Mouse (Mus musculus) intestine, embryonic 14.5 days (tissue): ENCODE measurements around the gene Adgre1. TPM values are rescaled to one million over a fixed set of nuclear protein-coding genes. Genes with fewer than 3 reads are reported as not detected.
"Not testable (repeated sequence)": the region's sequence is repeated elsewhere in the genome, so short reads cannot be mapped to it uniquely, and the experiment has no call there.

Experiments
- ATAC-seq: fragments of 200-750 bp; cut with Nextera tagmentation; replicated peaks from 2 replicates; pipeline ENCODE4 v1.8.0; 2017; ENCODE audit warnings: low read depth, moderate number of reproducible peaks, moderate TSS enrichment, moderate library complexity; ENCODE audit not compliant: low FRiP score, low TSS enrichment
- DNase-seq: peaks from one replicate; pipeline ENCODE4 v3.0.0-alpha.2; 2018; ENCODE audit warnings: low spot score
- H3K27ac ChIP-seq: fragments of 300-500 bp; sonication (generic); 2 replicates; pipeline ENCODE4 v1.5.1; 2014; ENCODE audit warnings: low read depth, mild to moderate bottlenecking, control low read depth
- H3K27me3 ChIP-seq: fragments of 300-500 bp; sonication (generic); replicated peaks from 2 replicates; pipeline ENCODE4 v1.6.1; 2014; ENCODE audit warnings: low read length, control low read depth; ENCODE audit not compliant: control insufficient read depth, insufficient read depth
- H3K36me3 ChIP-seq: fragments of 300-500 bp; sonication (generic); 2 replicates; pipeline ENCODE4 v1.6.1; 2014; ENCODE audit warnings: low read length, control low read depth; ENCODE audit not compliant: control insufficient read depth, insufficient read depth
- H3K4me1 ChIP-seq: fragments of 300-500 bp; sonication (generic); replicated peaks from 2 replicates; pipeline ENCODE4 v1.6.1; 2014; ENCODE audit warnings: low read length, control low read depth, mixed read lengths; ENCODE audit not compliant: control insufficient read depth, insufficient read depth
- H3K4me2 ChIP-seq: fragments of 300-500 bp; sonication (generic); 2 replicates; pipeline ENCODE4 v1.6.1; 2014; ENCODE audit warnings: low read length
- H3K4me3 ChIP-seq: fragments of 300-500 bp; sonication (generic); 2 replicates; pipeline ENCODE4 v1.5.1; 2014; ENCODE audit warnings: low read depth, low read length, control low read depth, mixed read lengths
- H3K9ac ChIP-seq: fragments of 300-500 bp; sonication (generic); 2 replicates; pipeline ENCODE4 v1.6.1; 2014; ENCODE audit warnings: mild to moderate bottlenecking, low read length
- H3K9me3 ChIP-seq: fragments of 300-500 bp; sonication (generic); 2 replicates; pipeline ENCODE4 v1.6.1; 2016; ENCODE audit warnings: low read length, control low read depth; ENCODE audit not compliant: control insufficient read depth
- WGBS: fragments of 180-500 bp; shearing (Covaris S2); extraction: QIAGEN DNeasy Blood & Tissue Kit; methylation state at CpG from one replicate; pipeline ENCODE4 v1.1.7; 2014; 5-methylcytosine and 5-hydroxymethylcytosine counted together
- polyA plus RNA-seq: library from polyadenylated mRNA; unstranded; fragments of >200 nt; fragmentation: Nextera tagmentation; extraction: Ambion mirVana; gene quantifications from 2 replicates; pipeline ENCODE4 v1.2.1, GENCODE M21; 2014

Adgre1 gene
- polyA plus RNA-seq = 5.1 and 6.2 TPM in 2 replicates

- no peak within 1 kb of the TSS for H3K4me3 ChIP-seq
- H3K4me2 ChIP-seq = no peak within 1 kb of the TSS
- no peaks in the 10 kb centered on the region for H3K9me3 ChIP-seq
- no peaks in the 10 kb centered on the region for H3K4me1 ChIP-seq
- WGBS = 38% methylated on average over 1 of the region's 1 CpGs
- H3K27me3 ChIP-seq = no peaks in the 10 kb centered on the region
- no peak within 1 kb of the TSS for H3K9ac ChIP-seq
- DNase-seq = no peak
- ATAC-seq = no peak
- H3K27ac ChIP-seq = no peak within 1 kb of the TSS
- no peaks in the 10 kb centered on the region for H3K36me3 ChIP-seq
Observed at GRCm38 (mm10) chr17:57358441-57358840, at the start of gene Adgre1. TSS of gene Adgre1 (plus strand) at chr17:57358691.

- no peaks in the 10 kb centered on the region for H3K4me1 ChIP-seq
- ATAC-seq = no peak
- no peak for DNase-seq
- no peaks in the 10 kb centered on the region for H3K27me3 ChIP-seq
- no peak overlapping the region for H3K4me3 ChIP-seq
- no peak overlapping the region for H3K9ac ChIP-seq
- 24% methylated on average over 13 of the region's 13 CpGs for WGBS
- H3K27ac ChIP-seq = no peak overlapping the region
- no peaks in the 10 kb centered on the region for H3K36me3 ChIP-seq
- no peak overlapping the region for H3K4me2 ChIP-seq
- H3K9me3 ChIP-seq = no peaks in the 10 kb centered on the region
Observed at GRCm38 (mm10) chr17:57311801-57312200, 46.7 kb upstream of the Adgre1 start.

DNA sequence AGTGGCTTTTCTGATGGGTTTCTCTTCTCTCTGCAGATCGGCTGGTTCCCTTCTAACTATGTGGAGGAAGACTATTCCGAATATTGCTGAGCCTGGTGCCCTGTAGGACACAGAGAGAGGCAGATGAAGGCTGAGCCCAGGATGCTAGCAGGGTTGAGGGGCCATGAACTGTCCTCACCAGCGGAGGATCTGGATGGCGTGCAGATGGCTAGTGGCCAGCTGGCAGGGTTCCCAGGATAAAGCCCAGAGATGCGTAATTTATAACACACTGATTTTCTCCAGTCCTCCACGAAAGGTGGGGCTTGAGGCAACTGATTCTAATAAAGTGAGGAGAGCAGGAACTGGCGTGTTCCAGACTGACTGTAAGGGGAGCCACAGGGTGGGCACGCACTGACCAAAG is 30.9 kb upstream of the Adgre1 start:
- no peak overlapping the region for H3K27ac ChIP-seq
- ATAC-seq = peak; percentile 57; the same call in 1 of the 2 replicates

GRCm38 (mm10) chr17:57328944-57329343 is 29.5 kb upstream of the Adgre1 start:
- Histone ChIP-seq H3K27me3 (no peaks in the 10 kb centered on the region), H3K9ac (no peak overlapping the region), H3K27ac (no peak overlapping the region), H3K4me3 (no peak overlapping the region), H3K4me1 (peaks cover 8% of the 10 kb centered on the region), H3K9me3 (no peaks in the 10 kb centered on the region), H3K4me2 (no peak overlapping the region), H3K36me3 (no peaks in the 10 kb centered on the region)
- ATAC-seq (no peak), DNase-seq (no peak)
- 28% methylated on average over 4 of the region's 6 CpGs for WGBS

More for the DNA sequence above, 30.9 kb upstream of the Adgre1 start:
- Histone ChIP-seq H3K4me2 (no peak overlapping the region), H3K36me3 (no peaks in the 10 kb centered on the region), H3K4me3 (no peak overlapping the region), H3K9ac (no peak overlapping the region), H3K9me3 (no peaks in the 10 kb centered on the region), H3K27me3 (no peaks in the 10 kb centered on the region), H3K4me1 (peaks cover 8% of the 10 kb centered on the region)
- peak; percentile 61 for DNase-seq
- WGBS = 38% methylated on average over 8 of the region's 8 CpGs

GRCm38 (mm10) chr17:57330993-57331392 is 27.5 kb upstream of the Adgre1 start:
- 87% methylated on average over 8 of the region's 8 CpGs for WGBS
- no peak overlapping the region for H3K4me2 ChIP-seq
- H3K27ac ChIP-seq = no peak overlapping the region
- no peak for DNase-seq
- peaks cover 8% of the 10 kb centered on the region for H3K4me1 ChIP-seq
- H3K9ac ChIP-seq = no peak overlapping the region
- H3K4me3 ChIP-seq = no peak overlapping the region
- ATAC-seq = no peak
- H3K27me3 ChIP-seq = no peaks in the 10 kb centered on the region
- no peaks in the 10 kb centered on the region for H3K36me3 ChIP-seq
- H3K9me3 ChIP-seq = no peaks in the 10 kb centered on the region

DNA sequence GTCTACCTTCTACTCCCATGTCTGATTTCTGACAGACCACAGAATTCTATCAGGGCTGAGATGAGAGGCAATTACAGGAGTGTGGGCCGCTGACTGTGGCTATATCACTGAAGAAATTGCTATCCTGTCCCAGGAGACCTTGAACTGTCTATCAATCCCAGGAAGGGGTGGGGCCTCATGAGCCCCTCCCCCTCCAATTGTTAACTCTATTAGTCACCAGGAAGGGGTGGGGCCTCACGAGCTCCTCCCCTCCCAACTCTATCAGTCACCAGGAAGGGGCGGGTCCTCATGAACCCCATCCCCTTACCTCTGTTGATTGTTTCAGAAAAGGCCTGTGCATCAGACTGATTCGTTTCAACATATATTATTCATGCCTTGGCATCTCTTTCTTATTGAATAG is 26.2 kb upstream of the Adgre1 start:
- H3K4me1 ChIP-seq = peaks cover 8% of the 10 kb centered on the region
- H3K27ac ChIP-seq = no peak overlapping the region
- no peak overlapping the region for H3K4me3 ChIP-seq
- H3K9me3 ChIP-seq = no peaks in the 10 kb centered on the region
- no peak overlapping the region for H3K4me2 ChIP-seq
- H3K9ac ChIP-seq = no peak overlapping the region
- no peaks in the 10 kb centered on the region for H3K36me3 ChIP-seq
- DNase-seq (no peak), ATAC-seq (no peak)
- WGBS = 83% methylated on average over 4 of the region's 4 CpGs
- H3K27me3 ChIP-seq = no peaks in the 10 kb centered on the region

DNA sequence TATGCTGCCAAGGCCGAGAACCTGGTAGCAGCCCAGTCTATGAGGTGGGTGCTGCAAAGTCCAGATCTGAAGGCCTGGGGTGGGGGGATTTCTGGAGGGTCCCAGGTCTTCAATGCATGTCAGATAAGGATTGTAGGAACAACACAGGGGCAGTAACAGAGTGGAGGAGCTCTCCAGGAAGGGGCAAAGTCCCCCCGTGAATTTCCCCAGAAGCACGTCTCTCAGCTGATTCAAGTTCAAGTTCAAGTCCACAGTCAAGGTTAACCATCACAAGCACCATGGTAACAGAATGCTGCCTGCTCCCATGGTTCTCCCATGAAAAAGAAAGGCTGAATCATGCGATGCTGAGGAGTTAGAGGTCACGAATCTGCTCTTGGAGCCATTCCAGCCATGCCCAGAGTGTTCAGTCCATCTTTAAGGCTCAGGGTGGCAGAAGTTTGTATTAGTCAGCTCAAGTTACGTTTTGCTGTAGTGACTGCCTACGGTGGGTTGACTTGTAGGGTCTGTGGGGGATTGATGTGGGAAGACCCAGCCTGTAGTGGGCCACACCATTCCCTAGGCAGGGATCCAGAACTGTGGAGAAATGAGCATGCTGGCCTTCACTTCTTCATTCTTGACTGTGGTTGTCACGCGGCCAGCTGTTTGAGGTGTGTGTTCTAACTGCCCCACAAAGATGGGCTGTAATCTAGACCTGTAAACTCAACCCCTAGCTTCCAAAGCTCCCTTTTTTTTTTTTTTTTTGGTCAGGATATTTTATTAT is 24.3 kb upstream of the Adgre1 start:
- Histone ChIP-seq H3K9me3 (no peaks in the 10 kb centered on the region), H3K4me2 (no peak overlapping the region), H3K9ac (no peak overlapping the region), H3K4me1 (no peaks in the 10 kb centered on the region), H3K27ac (no peak overlapping the region), H3K36me3 (no peaks in the 10 kb centered on the region), H3K27me3 (no peaks in the 10 kb centered on the region), H3K4me3 (no peak overlapping the region)
- WGBS = 65% methylated on average over 9 of the region's 9 CpGs
- DNase-seq = no peak
- no peak for ATAC-seq

- Histone ChIP-seq H3K4me3 (no peak overlapping the region), H3K9me3 (no peaks in the 10 kb centered on the region), H3K4me1 (no peaks in the 10 kb centered on the region), H3K36me3 (no peaks in the 10 kb centered on the region), H3K9ac (no peak overlapping the region), H3K27ac (no peak overlapping the region), H3K27me3 (no peaks in the 10 kb centered on the region), H3K4me2 (no peak overlapping the region)
- WGBS = 7% methylated on average over 16 of the region's 16 CpGs
- peak; percentile 51 for ATAC-seq
- DNase-seq = peak; percentile 97
Observed at GRCm38 (mm10) chr17:57334761-57335150, 23.7 kb upstream of the Adgre1 start.

DNA sequence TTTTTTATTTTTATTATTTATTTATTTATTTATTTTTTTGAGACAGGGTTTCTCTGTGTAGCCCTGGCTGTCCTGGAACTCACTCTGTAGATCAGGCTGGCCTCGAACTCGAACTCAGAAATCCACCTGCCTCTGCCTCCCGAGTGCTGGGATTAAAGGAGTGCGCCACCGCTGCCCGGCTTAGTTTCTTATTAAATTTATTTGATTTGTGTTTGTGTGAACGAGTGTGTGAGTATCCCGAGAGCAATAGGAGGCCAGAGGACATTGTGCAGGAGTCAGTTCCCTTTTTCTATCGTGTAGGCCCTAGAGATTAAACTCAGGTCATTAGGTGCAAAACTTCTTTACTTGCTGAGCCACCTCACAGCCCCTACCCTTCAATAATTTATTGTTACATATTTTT is 23.3 kb upstream of the Adgre1 start:
- not testable (repeated sequence) for H3K9ac ChIP-seq, H3K4me3 ChIP-seq, H3K27ac ChIP-seq, DNase-seq, H3K4me1 ChIP-seq, H3K4me2 ChIP-seq, H3K36me3 ChIP-seq, H3K27me3 ChIP-seq, H3K9me3 ChIP-seq
- 0 out of 2 replicates have a peak, but pooled peaks have one; percentile 9 for ATAC-seq
- 69% methylated on average over 9 of the region's 9 CpGs for WGBS
